Mouse (Mus musculus) liver, embryonic 11.5 days (tissue): ENCODE measurements around the gene Gan. TPM values are rescaled to one million over a fixed set of nuclear protein-coding genes. Genes with fewer than 3 reads are reported as not detected.

Experiments
- ATAC-seq: fragments of 200-750 bp; cut with Nextera tagmentation; replicated peaks from 2 replicates; pipeline ENCODE4 v1.8.0; 2017; ENCODE audit warnings: moderate number of reproducible peaks, mild to moderate bottlenecking, moderate TSS enrichment, moderate library complexity; ENCODE audit not compliant: low FRiP score
- DNase-seq: peaks from one replicate; pipeline ENCODE4 v3.0.0-alpha.2; 2017; ENCODE audit warnings: low spot score
- H3K27ac ChIP-seq: fragments of 300-500 bp; sonication (generic); 2 replicates; pipeline ENCODE4 v1.5.1; 2014; ENCODE audit warnings: mild to moderate bottlenecking, low read depth, low read length, control low read depth
- H3K27me3 ChIP-seq: fragments of 300-500 bp; sonication (generic); replicated peaks from 2 replicates; pipeline ENCODE4 v1.6.1; 2014; ENCODE audit warnings: low read length, mixed read lengths; ENCODE audit not compliant: control insufficient read depth, insufficient read depth
- H3K36me3 ChIP-seq: fragments of 300-500 bp; sonication (generic); 2 replicates; pipeline ENCODE4 v1.6.1; 2014; ENCODE audit warnings: mild to moderate bottlenecking, low read length, moderate library complexity, mixed read lengths; ENCODE audit not compliant: control insufficient read depth, insufficient read depth
- H3K4me1 ChIP-seq: fragments of 300-500 bp; sonication (generic); replicated peaks from 2 replicates; pipeline ENCODE4 v1.6.1; 2014; ENCODE audit warnings: low read length, mixed read lengths; ENCODE audit not compliant: control insufficient read depth, insufficient read depth
- H3K4me2 ChIP-seq: fragments of 300-500 bp; sonication (generic); 2 replicates; pipeline ENCODE4 v1.6.1; 2014; ENCODE audit warnings: mild to moderate bottlenecking, control low read depth, moderate library complexity
- H3K4me3 ChIP-seq: fragments of 300-500 bp; sonication (generic); 2 replicates; pipeline ENCODE4 v1.5.1; 2014; ENCODE audit warnings: low read depth, low read length, control low read depth
- H3K9ac ChIP-seq: fragments of 300-500 bp; sonication (generic); 2 replicates; pipeline ENCODE4 v1.6.1; 2014; ENCODE audit warnings: low read depth, low read length, control low read depth
- H3K9me3 ChIP-seq: fragments of 300-500 bp; sonication (generic); 2 replicates; pipeline ENCODE4 v1.6.1; 2016; ENCODE audit warnings: low read length, inconsistent platforms, mixed read lengths; ENCODE audit not compliant: control insufficient read depth
- WGBS: fragments of 180-500 bp; shearing (Covaris S2); extraction: QIAGEN DNeasy Blood & Tissue Kit; methylation state at CpG from one replicate; pipeline ENCODE4 v1.1.7; 2014; 5-methylcytosine and 5-hydroxymethylcytosine counted together
- polyA plus RNA-seq: library from polyadenylated mRNA; unstranded; fragments of >200 nt; fragmentation: Nextera tagmentation; extraction: Ambion mirVana; gene quantifications from 2 replicates; pipeline ENCODE4 v1.2.1, GENCODE M21; 2014

Gan gene
- polyA plus RNA-seq, 1 experiment from 2014 or later, result 2.1 TPM

GRCm38 (mm10) chr8:117262685-117263084 lies 104.8 kb downstream of the Gan start:
- peaks cover 74% of the 10 kb centered on the region for H3K4me1 ChIP-seq
- H3K9ac ChIP-seq, result no peak overlapping the region
- no peaks in the 10 kb centered on the region for H3K27me3 ChIP-seq
- no peak for DNase-seq
- H3K4me2 ChIP-seq, result peak overlapping the region; percentile 80
- peak overlapping the region; percentile 66 for H3K27ac ChIP-seq
- H3K4me3 ChIP-seq, result peak overlapping the region; percentile 10; the same call in 1 of the 2 replicates
- ATAC-seq, result no peak
- H3K36me3 ChIP-seq, result peaks cover 2% of the 10 kb centered on the region; the same call in 1 of the 2 replicates
- WGBS, result 37% methylated on average over 8 of the region's 8 CpGs
- H3K9me3 ChIP-seq, result no peaks in the 10 kb centered on the region

- peak; percentile 79 for ATAC-seq
- H3K27me3 ChIP-seq, result no peaks in the 10 kb centered on the region
- H3K4me3 ChIP-seq, result peak overlapping the region; percentile 6; the same call in 1 of the 2 replicates
- H3K4me1 ChIP-seq, result peaks cover 75% of the 10 kb centered on the region
- peak overlapping the region; percentile 80 for H3K4me2 ChIP-seq
- DNase-seq, result no peak
- H3K9me3 ChIP-seq, result no peaks in the 10 kb centered on the region
- H3K9ac ChIP-seq, result no peak overlapping the region
- H3K36me3 ChIP-seq, result peaks cover 2% of the 10 kb centered on the region; the same call in 1 of the 2 replicates
- H3K27ac ChIP-seq, result peak overlapping the region; percentile 66
- WGBS, result 13% methylated on average over 6 of the region's 6 CpGs
Observed at GRCm38 (mm10) chr8:117263442-117263841, 105.5 kb downstream of the Gan start.

GRCm38 (mm10) chr8:117265079-117265478 lies 107.1 kb downstream of the Gan start:
- DNase-seq, result no peak

More at GRCm38 (mm10) chr8:117265079-117265478, 107.1 kb downstream of the Gan start:
- Histone ChIP-seq H3K36me3 (peaks cover 2% of the 10 kb centered on the region; the same call in 1 of the 2 replicates), H3K9ac (no peak overlapping the region), H3K4me2 (no peak overlapping the region), H3K27ac (no peak overlapping the region), H3K9me3 (no peaks in the 10 kb centered on the region), H3K4me1 (peaks cover 59% of the 10 kb centered on the region), H3K4me3 (no peak overlapping the region), H3K27me3 (no peaks in the 10 kb centered on the region)
- ATAC-seq, result no peak
- 80% methylated on average over 5 of the region's 5 CpGs for WGBS

Other genes starting within 250 kb of the Gan start
- 94.4 and 101 TPM in 2 replicates for gene Cmc2, start 236.7 kb upstream of the Gan start, polyA plus RNA-seq
- gene Cenpn, start 236.4 kb upstream of the Gan start, polyA plus RNA-seq, result 53.9 and 56.9 TPM in 2 replicates
- gene Atmin, start 214.7 kb upstream of the Gan start, polyA plus RNA-seq, result 13.1 and 13.3 TPM in 2 replicates
- 0.63 and 0.88 TPM in 2 replicates for gene 1700030J22Rik, start 179.2 kb upstream of the Gan start, polyA plus RNA-seq
- 147 and 149 TPM in 2 replicates for gene Gcsh, start 164.6 kb upstream of the Gan start, polyA plus RNA-seq
- 0.03 and 0.16 TPM in 2 replicates for gene Pkd1l2, start 75.7 kb upstream of the Gan start, polyA plus RNA-seq
- gene Bco1, start 62.3 kb upstream of the Gan start, polyA plus RNA-seq, result 11.3 and 11.9 TPM in 2 replicates
- 14.3 and 17.1 TPM in 2 replicates for gene Cmip, start 98.9 kb downstream of the Gan start, polyA plus RNA-seq